In genomic region chr16:38373439-38373838, GRCm38 (mm10) we compare ENCODE assay signal across 26 mouse cellular contexts. TPM values are rescaled to one million over a fixed set of nuclear protein-coding genes. Genes with fewer than 3 reads are reported as not detected.
A peak's percentile ranks its signal among the peaks of the same experiment; 100 is the strongest.
DNase-seq lines count a peak whose midpoint lies in the region; ATAC-seq and TF ChIP-seq lines count a peak whose summit lies in the region.
"Had no signal": no experiment of that assay in that cellular context is flagged by ENCODE, and none has a peak within 500 bp of the region (broad histone marks: within the 10 kb centered on the region; RNA-seq: fewer than 3 reads in every experiment).

No protein-coding gene starts in this region.

- H3K27me3 ChIP-seq in G1E (ENCODE audit: insufficient read depth, low read length), result no peaks in the 10 kb centered on the region
- no peaks in the 10 kb centered on the region for H3K27me3 ChIP-seq in heart, embryonic 14.5 days (ENCODE audit: control insufficient read depth, insufficient read depth, low read length)
- H3K27me3 ChIP-seq in liver, embryonic 14.5 days (ENCODE audit: control insufficient read depth, insufficient read depth, low read length), result no peaks in the 10 kb centered on the region
- H3K27me3 ChIP-seq: embryonic facial prominence, embryonic 12.5 days; hindbrain, embryonic 13.5 days; midbrain, embryonic 15.5 days had no signal

- no peak overlapping the region; a peak in 1 of 4 replicates for H3K27ac ChIP-seq in heart, embryonic 14.5 days (replicated peaks in 1 of 2; ENCODE audit: control insufficient read depth in 1 of 2, insufficient read depth in 1 of 2, low read depth in 2 of 2, low read length in 2 of 2)
- peak overlapping the region; percentile 98 for H3K27ac ChIP-seq in liver, embryonic 14.5 days
- H3K27ac ChIP-seq: embryonic facial prominence, embryonic 12.5 days; hindbrain, embryonic 13.5 days; midbrain, embryonic 15.5 days; stomach, postnatal 0 days had no signal

- TF ChIP-seq EP300 in liver, embryonic 14.5 days (IDR thresholded peaks at IDR 0.05; ENCODE audit: low read depth), result no peak

- no peaks in the 10 kb centered on the region for H3K9me3 ChIP-seq in G1E (replicated peaks)
- no peaks in the 10 kb centered on the region for H3K9me3 ChIP-seq in heart, embryonic 14.5 days (ENCODE audit: control insufficient read depth, low read length)
- no peaks in the 10 kb centered on the region for H3K9me3 ChIP-seq in liver, embryonic 14.5 days (ENCODE audit: control insufficient read depth, low read length)
- H3K9me3 ChIP-seq: embryonic facial prominence, embryonic 12.5 days; hindbrain, embryonic 13.5 days; midbrain, embryonic 15.5 days had no signal

- intact Hi-C loops in heart, postnatal 14 days (cut with DNase I), result no loop called here

- WGBS in heart, embryonic 14.5 days, result 60% methylated on average over 10 of the region's 10 CpGs
- WGBS in liver, embryonic 14.5 days (ENCODE audit: insufficient replicate concordance), result 77% methylated on average over 10 of the region's 10 CpGs

- TF ChIP-seq CTCF in G1E (IDR thresholded peaks at IDR 0.05; ENCODE audit: low read depth, low read length), result no peak
- no peak for TF ChIP-seq CTCF in liver, embryonic 14.5 days (IDR thresholded peaks at IDR 0.05; ENCODE audit: low read depth)

- no peak overlapping the region for H3K9ac ChIP-seq in heart, embryonic 14.5 days (ENCODE audit: low read length)
- H3K9ac ChIP-seq in liver, embryonic 14.5 days (replicated peaks), result peak overlapping the region; percentile 97
- H3K9ac ChIP-seq: embryonic facial prominence, embryonic 12.5 days; hindbrain, embryonic 13.5 days; midbrain, embryonic 15.5 days had no signal

- DNase-seq in heart, adult 11 months, result peak; percentile 94
- DNase-seq in heart, postnatal 14 days, result no peak
- no peak for DNase-seq in G1E (ENCODE audit: low spot score)
- no peak for DNase-seq in liver, embryonic 14.5 days (ENCODE audit: low read depth in 3 of 3, low spot score in 3 of 3)
- no peak for DNase-seq in thymus, postnatal 36 days
- no peak for DNase-seq in ovary, postnatal 36 days (ENCODE audit: low spot score)
- DNase-seq: adrenal gland, postnatal 36 days; cerebellum, adult 8-10 months; kidney, postnatal 4 days; lung, postnatal 10 days; right cerebral cortex, postnatal 14 days; thymus, postnatal 25 days had no signal

- peaks cover 26% of the 10 kb centered on the region for H3K36me3 ChIP-seq in G1E (replicated peaks)
- peaks cover 95% of the 10 kb centered on the region for H3K36me3 ChIP-seq in heart, embryonic 14.5 days (ENCODE audit: control insufficient read depth, insufficient read depth, low read length)
- H3K36me3 ChIP-seq in liver, embryonic 14.5 days (replicated peaks; ENCODE audit: control insufficient read depth, insufficient read depth, low read depth), result peaks cover 15% of the 10 kb centered on the region
- H3K36me3 ChIP-seq: embryonic facial prominence, embryonic 12.5 days; hindbrain, embryonic 13.5 days; midbrain, embryonic 15.5 days had no signal

- peak overlapping the region; percentile 35; the same call in 1 of the 2 replicates for H3K4me2 ChIP-seq in heart, embryonic 14.5 days (ENCODE audit: low read length)
- peak overlapping the region; percentile 87 for H3K4me2 ChIP-seq in liver, embryonic 14.5 days (ENCODE audit: low read depth)
- H3K4me2 ChIP-seq: embryonic facial prominence, embryonic 12.5 days had no signal

- no peak for ATAC-seq in G1E (ENCODE audit: extremely low read depth, insufficient number of reproducible peaks, low FRiP score, poor library complexity, severe bottlenecking)
- ATAC-seq in heart, embryonic 14.5 days (ENCODE audit: insufficient number of reproducible peaks, insufficient read depth, low FRiP score, low read depth), result no peak
- ATAC-seq in liver, embryonic 14.5 days (ENCODE audit: insufficient read depth), result no peak
- no peak for ATAC-seq in monocyte, adult 5-6 weeks (replicated peaks; ENCODE audit: insufficient number of reproducible peaks, low FRiP score, low TSS enrichment, poor library complexity, severe bottlenecking)
- ATAC-seq: midbrain, embryonic 15.5 days had no signal

- H3K4me1 ChIP-seq in G1E (ENCODE audit: insufficient read depth, low read depth, low read length), result peaks cover 91% of the 10 kb centered on the region
- H3K4me1 ChIP-seq in heart, embryonic 14.5 days (ENCODE audit: control insufficient read depth in 2 of 2, insufficient read depth in 2 of 2, low read length in 2 of 2), result peaks cover 36 to 81% of the 10 kb centered on the region in 2 experiments
- H3K4me1 ChIP-seq in liver, embryonic 14.5 days (replicated peaks; ENCODE audit: control insufficient read depth in 2 of 2, insufficient read depth in 2 of 2, low read length in 1 of 2), result peaks cover 56 to 72% of the 10 kb centered on the region in 2 experiments

- peak overlapping the region; percentile 16; the same call in 1 of the 2 replicates for H3K4me3 ChIP-seq in G1E (ENCODE audit: low read depth, low read length)
- no peak overlapping the region for H3K4me3 ChIP-seq in heart, embryonic 14.5 days (ENCODE audit: control insufficient read depth in 1 of 2, insufficient read depth in 1 of 2, low read depth in 1 of 2, low read length in 2 of 2)
- peak overlapping the region; percentile 78 to 85 for H3K4me3 ChIP-seq in liver, embryonic 14.5 days (ENCODE audit: insufficient read depth in 1 of 2, low read depth in 2 of 2, low read length in 2 of 2)
- H3K4me3 ChIP-seq: embryonic facial prominence, embryonic 12.5 days; hindbrain, embryonic 13.5 days; midbrain, embryonic 15.5 days had no signal

RNA-seq across cellular contexts. Expression of gene Popdc2, which starts 11.4 kb away (rescaled TPM):
- 100 to 1,000 TPM; 542 to 580 TPM for total RNA-seq in heart, postnatal 14 days (2021)
- 22.7 and 25.7 TPM in 2 replicates for total RNA-seq in G1E (2014; fragmentation: Nextera tagmentation)
- total RNA-seq in G1E (2017), result 2.8 and 4.3 TPM in 2 replicates
- 5.0 and 5.4 TPM in 2 replicates for polyA plus RNA-seq in G1E (2012)
- polyA plus RNA-seq in heart, embryonic 14.5 days (2014; fragmentation: Nextera tagmentation; extraction: Ambion mirVana), result 364 and 390 TPM in 2 replicates
- 23.2 and 28.6 TPM in 2 replicates for polyA plus RNA-seq in liver, embryonic 14.5 days (2012; rRNA removed)
- 23.4 and 24.5 TPM in 2 replicates for polyA plus RNA-seq in liver, embryonic 14.5 days (2014; fragmentation: Nextera tagmentation; extraction: Ambion mirVana)
- total RNA-seq in monocyte, adult 5-6 weeks (2017), result not detected in 3 replicates

RNA-seq across cellular contexts. Expression of gene Gm21987, which starts 26.6 kb away (rescaled TPM):
- total RNA-seq in heart, postnatal 14 days (2021), result 1 to 10 TPM in 1 of 2 experiments, not detected in 1; 1.2 TPM
- total RNA-seq in G1E (2014; fragmentation: Nextera tagmentation) (4.7 TPM in 1 of 2 replicates, not detected in the other), G1E (2017) (not detected in 2 replicates)
- 1,146 and 1,190 TPM in 2 replicates for polyA plus RNA-seq in G1E (2012)
- 4.4 and 4.9 TPM in 2 replicates for polyA plus RNA-seq in heart, embryonic 14.5 days (2014; fragmentation: Nextera tagmentation; extraction: Ambion mirVana)
- polyA plus RNA-seq in liver, embryonic 14.5 days (2012; rRNA removed), result not detected in 2 replicates
- polyA plus RNA-seq in liver, embryonic 14.5 days (2014; fragmentation: Nextera tagmentation; extraction: Ambion mirVana), result not detected in 2 replicates
- not detected in 3 replicates for total RNA-seq in monocyte, adult 5-6 weeks (2017)
- total RNA-seq: gastrocnemius, postnatal 4 days; layer of hippocampus, postnatal 14 days; left cerebral cortex, postnatal 10 days; megakaryocyte, adult 5-6 weeks had no signal
- polyA plus RNA-seq: cortical plate, adult 2 months; embryonic facial prominence, embryonic 12.5 days; hindbrain, embryonic 13.5 days; kidney, embryonic 14.5 days; limb, embryonic 14.5 days; midbrain, embryonic 15.5 days; stomach, postnatal 0 days had no signal

RNA-seq across cellular contexts. Expression of gene Cox17, which starts 26.6 kb away (rescaled TPM):
- total RNA-seq in heart, postnatal 14 days (2021), result 100 to 1,000 TPM; 227 to 256 TPM
- 210 and 232 TPM in 2 replicates for total RNA-seq in G1E (2014; fragmentation: Nextera tagmentation)
- 836 and 871 TPM in 2 replicates for total RNA-seq in G1E (2017)
- 163 and 234 TPM in 2 replicates for polyA plus RNA-seq in G1E (2012)
- 337 TPM in 2 replicates for polyA plus RNA-seq in heart, embryonic 14.5 days (2014; fragmentation: Nextera tagmentation; extraction: Ambion mirVana)
- polyA plus RNA-seq in liver, embryonic 14.5 days (2012; rRNA removed), result 124 and 227 TPM in 2 replicates
- 351 and 369 TPM in 2 replicates for polyA plus RNA-seq in liver, embryonic 14.5 days (2014; fragmentation: Nextera tagmentation; extraction: Ambion mirVana)
- total RNA-seq in monocyte, adult 5-6 weeks (2017), result 312 to 519 TPM (median 389 TPM) in 3 replicates

RNA-seq across cellular contexts. Expression of gene Maats1, which starts 31.5 kb away (rescaled TPM):
- under 1 TPM; 0.10 TPM for total RNA-seq in heart, postnatal 14 days (2021)
- total RNA-seq in G1E (2014; fragmentation: Nextera tagmentation) (not detected in 2 replicates), G1E (2017) (0.11 TPM in 1 of 2 replicates, not detected in the other)
- not detected in 2 replicates for polyA plus RNA-seq in G1E (2012)
- 0.15 TPM in 1 of 2 replicates, not detected in the other for polyA plus RNA-seq in heart, embryonic 14.5 days (2014; fragmentation: Nextera tagmentation; extraction: Ambion mirVana)
- 0.01 TPM in 1 of 2 replicates, not detected in the other for polyA plus RNA-seq in liver, embryonic 14.5 days (2012; rRNA removed)
- not detected in 2 replicates for polyA plus RNA-seq in liver, embryonic 14.5 days (2014; fragmentation: Nextera tagmentation; extraction: Ambion mirVana)
- total RNA-seq in monocyte, adult 5-6 weeks (2017), result 0.21 TPM in 1 of 3 replicates, not detected in the others
- total RNA-seq: megakaryocyte, adult 5-6 weeks had no signal
- polyA plus RNA-seq: intestine, embryonic 14.5 days; kidney, embryonic 14.5 days had no signal

RNA-seq across cellular contexts. Expression of gene Pla1a, which starts 59.5 kb away (rescaled TPM):
- 10 to 100 TPM; 10.4 to 13.6 TPM for total RNA-seq in heart, postnatal 14 days (2021)
- total RNA-seq in G1E (2014; fragmentation: Nextera tagmentation), result 1.7 TPM in 1 of 2 replicates, not detected in the other
- total RNA-seq in G1E (2017), result 0.16 TPM in 1 of 2 replicates, not detected in the other
- polyA plus RNA-seq in G1E (2012), result not detected in 2 replicates
- polyA plus RNA-seq in heart, embryonic 14.5 days (2014; fragmentation: Nextera tagmentation; extraction: Ambion mirVana), result 1.3 and 1.8 TPM in 2 replicates
- polyA plus RNA-seq in liver, embryonic 14.5 days (2012; rRNA removed), result 13.8 and 15.0 TPM in 2 replicates
- polyA plus RNA-seq in liver, embryonic 14.5 days (2014; fragmentation: Nextera tagmentation; extraction: Ambion mirVana), result 15.5 and 18.9 TPM in 2 replicates
- total RNA-seq in monocyte, adult 5-6 weeks (2017), result not detected in 3 replicates

Comparison
In these comparisons a context has a peak if more than half of its experiments do, and no peak if none do; other contexts are left out.
1. H3K4me3 ChIP-seq: peak in G1E (single experiment) and liver, embryonic 14.5 days (2 of 2); none in heart, embryonic 14.5 days (0 of 2).
2. RNA of gene Popdc2, which starts 11.4 kb away (total RNA-seq): 542 to 580 TPM in heart, postnatal 14 days; 2.8 to 25.7 TPM in G1E and not detected in monocyte, adult 5-6 weeks; every median in the first group is over 10 times any median in the second.